Comparison of ENCODE assay signal across 17 mouse cellular contexts in the genomic region with DNA sequence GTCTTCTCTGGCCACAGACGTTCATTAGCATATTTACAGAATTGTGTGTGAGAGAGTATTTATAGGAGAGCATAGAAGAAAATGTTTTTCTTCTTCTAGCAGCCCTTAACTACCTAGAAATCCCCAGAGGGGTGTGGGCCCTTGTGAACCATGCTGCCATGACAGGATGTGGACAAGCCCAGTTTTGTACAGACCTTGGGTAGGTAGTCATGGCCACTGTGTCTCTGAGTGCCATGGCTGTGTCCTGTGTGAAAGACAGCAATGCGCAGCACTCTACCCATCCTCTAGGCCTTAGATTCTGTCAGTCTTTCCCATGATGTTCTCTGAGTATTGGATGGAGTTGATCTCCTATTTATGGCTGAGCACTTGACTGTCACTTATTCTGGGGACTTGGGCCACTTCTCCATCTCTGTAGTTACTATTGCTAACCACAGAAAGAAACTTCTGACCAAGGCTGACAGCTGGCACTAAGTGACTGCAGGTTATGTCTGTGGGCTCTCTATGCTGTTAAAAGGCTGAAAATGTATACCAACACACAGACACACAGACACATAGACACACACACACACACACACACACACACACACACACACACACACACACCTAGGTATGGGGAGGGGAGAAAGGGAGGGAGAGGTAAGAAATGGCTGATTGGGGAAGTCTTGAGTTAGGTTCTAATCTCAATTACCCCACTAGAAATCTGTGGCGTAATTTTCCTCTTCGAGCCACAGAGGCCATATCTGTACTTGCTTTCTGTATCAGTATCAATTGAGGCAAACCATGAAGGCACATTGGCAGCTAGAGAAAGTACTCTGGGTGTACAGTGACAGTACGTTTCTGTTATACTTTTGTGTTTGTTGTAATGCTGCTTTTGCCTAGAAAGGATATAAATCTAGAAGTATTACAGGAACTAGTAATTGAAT. TPM values are rescaled to one million over a fixed set of nuclear protein-coding genes. Genes with fewer than 3 reads are reported as not detected.
DNase-seq lines count a peak whose midpoint lies in the region; ATAC-seq and TF ChIP-seq lines count a peak whose summit lies in the region.
"Had no signal": no experiment of that assay in that cellular context is flagged by ENCODE, and none has a peak within 500 bp of the region (broad histone marks: within the 10 kb centered on the region; RNA-seq: fewer than 3 reads in every experiment).

No protein-coding gene starts in this region.

- H3K4me1 ChIP-seq in MEL (ENCODE audit: control insufficient read depth in 1 of 2, insufficient read depth in 2 of 2, low read length in 2 of 2), result peaks cover 5 to 12% of the 10 kb centered on the region in 2 experiments
- H3K4me1 ChIP-seq in limb, embryonic 10.5 days, result no peaks in the 10 kb centered on the region
- H3K4me1 ChIP-seq in cerebellum, adult 2 months (ENCODE audit: control insufficient read depth, insufficient read depth, low read length), result no peaks in the 10 kb centered on the region
- H3K4me1 ChIP-seq in forebrain, embryonic 10.5 days, result no peaks in the 10 kb centered on the region
- H3K4me1 ChIP-seq: hindbrain, embryonic 13.5 days; kidney, embryonic 15.5 days; neural tube, embryonic 13.5 days had no signal

- no peak overlapping the region for H3K4me3 ChIP-seq in MEL (ENCODE audit: control insufficient read depth in 1 of 2, insufficient read depth in 1 of 2, low read depth in 2 of 2, low read length in 2 of 2)
- no peak overlapping the region for H3K4me3 ChIP-seq in limb, embryonic 10.5 days
- H3K4me3 ChIP-seq in cerebellum, adult 2 months (replicated peaks; ENCODE audit: insufficient read depth, low read depth, low read length), result no peak overlapping the region
- no peak overlapping the region for H3K4me3 ChIP-seq in forebrain, embryonic 10.5 days
- H3K4me3 ChIP-seq: gastrocnemius, adult 2 months; hindbrain, embryonic 13.5 days; kidney, embryonic 15.5 days; neural tube, embryonic 13.5 days had no signal

- H3K79me2 ChIP-seq in MEL (ENCODE audit: control insufficient read depth, insufficient read depth, low read length, poor library complexity), result no peaks in the 10 kb centered on the region

- no peak for TF ChIP-seq RAD21 in MEL (IDR thresholded peaks at IDR 0.05; ENCODE audit: low read depth, low read length)

- no peak overlapping the region for H3K9ac ChIP-seq in MEL (ENCODE audit: control insufficient read depth, low read depth, low read length, poor library complexity, severe bottlenecking)
- H3K9ac ChIP-seq: hindbrain, embryonic 13.5 days; kidney, embryonic 15.5 days; lung, embryonic 14.5 days; neural tube, embryonic 13.5 days had no signal

- ATAC-seq in megakaryocyte, adult 5-6 weeks (ENCODE audit: poor library complexity, severe bottlenecking), result peak; percentile 77
- ATAC-seq: intestine, embryonic 16.5 days had no signal

- peak; percentile 20 to 26 for DNase-seq in spleen, adult 18-20 months
- DNase-seq in spleen, adult 12 weeks (ENCODE audit: low spot score), result no peak
- peak; percentile 58 for DNase-seq in MEL (ENCODE audit: low read depth, low spot score)
- peak; percentile 54 for DNase-seq in splenic B cell, adult 2 months (ENCODE audit: low read depth, low spot score)
- no peak for DNase-seq in limb, embryonic 10.5 days (ENCODE audit: low spot score)
- no peak for DNase-seq in cerebellum, adult 2 months
- no peak for DNase-seq in forebrain, embryonic 10.5 days (ENCODE audit: extremely low spot score, low spot score)
- DNase-seq: cerebellum, postnatal 10 days; gastrocnemius, adult 2 months; heart, adult 11 months; lung, embryonic 14.5 days; lung, postnatal 36 days had no signal

- peaks cover 0 to 23% of the 10 kb centered on the region in 2 experiments; a peak in 2 of 4 replicates for H3K36me3 ChIP-seq in MEL (ENCODE audit: control insufficient read depth in 1 of 2, insufficient read depth in 2 of 2, low read length in 2 of 2)
- no peaks in the 10 kb centered on the region for H3K36me3 ChIP-seq in splenic B cell, adult 2 months (ENCODE audit: control insufficient read depth, insufficient read depth, low read length, poor library complexity, severe bottlenecking)
- no peaks in the 10 kb centered on the region for H3K36me3 ChIP-seq in limb, embryonic 10.5 days
- no peaks in the 10 kb centered on the region for H3K36me3 ChIP-seq in forebrain, embryonic 10.5 days (replicated peaks)
- H3K36me3 ChIP-seq: hindbrain, embryonic 13.5 days; kidney, embryonic 15.5 days; neural tube, embryonic 13.5 days had no signal

- no peak for TF ChIP-seq CTCF in MEL (IDR thresholded peaks at IDR 0.05 in 2 of 3, conservative IDR thresholded peaks at IDR 0.05 in 1 of 3; ENCODE audit: control insufficient read depth in 1 of 3, insufficient read depth in 1 of 3, low read depth in 2 of 3, low read length in 3 of 3, poor library complexity in 1 of 3, severe bottlenecking in 1 of 3)
- TF ChIP-seq CTCF in cerebellum, adult 2 months (IDR thresholded peaks at IDR 0.05; ENCODE audit: borderline replicate concordance, insufficient read depth, low read depth, low read length), result no peak

- no peaks in the 10 kb centered on the region for H3K9me3 ChIP-seq in MEL (replicated peaks; ENCODE audit: insufficient read depth, low read length)
- no peaks in the 10 kb centered on the region for H3K9me3 ChIP-seq in limb, embryonic 10.5 days (replicated peaks)
- no peaks in the 10 kb centered on the region for H3K9me3 ChIP-seq in forebrain, embryonic 10.5 days
- H3K9me3 ChIP-seq: hindbrain, embryonic 13.5 days; kidney, embryonic 15.5 days; neural tube, embryonic 13.5 days had no signal

- H3K27ac ChIP-seq in MEL (ENCODE audit: control insufficient read depth, low read depth, low read length), result no peak overlapping the region
- no peak overlapping the region for H3K27ac ChIP-seq in limb, embryonic 10.5 days
- H3K27ac ChIP-seq in cerebellum, adult 2 months (ENCODE audit: insufficient read depth, low read length), result no peak overlapping the region
- no peak overlapping the region for H3K27ac ChIP-seq in forebrain, embryonic 10.5 days
- H3K27ac ChIP-seq: gastrocnemius, adult 2 months; hindbrain, embryonic 13.5 days; kidney, embryonic 15.5 days; neural tube, embryonic 13.5 days had no signal

- TF ChIP-seq EP300 in MEL (IDR thresholded peaks at IDR 0.05; ENCODE audit: low read depth in 1 of 2, low read length in 2 of 2), result peak in 1 of 2 experiments; percentile 67; a peak in 3 of 4 replicates

- 95% methylated on average over 5 of the region's 5 CpGs for WGBS in limb, embryonic 10.5 days
- 96% methylated on average over 5 of the region's 5 CpGs for WGBS in cerebellum, adult 2 months
- WGBS in forebrain, embryonic 10.5 days, result 90% methylated on average over 5 of the region's 5 CpGs

- no peaks in the 10 kb centered on the region for H3K27me3 ChIP-seq in MEL (ENCODE audit: control insufficient read depth in 1 of 2, insufficient read depth in 2 of 2, low read length in 2 of 2)
- H3K27me3 ChIP-seq in splenic B cell, adult 2 months (ENCODE audit: control insufficient read depth, insufficient read depth, low read length, poor library complexity, severe bottlenecking), result no peaks in the 10 kb centered on the region
- no peaks in the 10 kb centered on the region for H3K27me3 ChIP-seq in limb, embryonic 10.5 days (ENCODE audit: low read depth, poor library complexity, severe bottlenecking)
- no peaks in the 10 kb centered on the region for H3K27me3 ChIP-seq in cerebellum, adult 2 months (ENCODE audit: control insufficient read depth, insufficient read depth, low read length)
- H3K27me3 ChIP-seq in forebrain, embryonic 10.5 days (ENCODE audit: poor library complexity, severe bottlenecking), result no peaks in the 10 kb centered on the region
- H3K27me3 ChIP-seq: hindbrain, embryonic 13.5 days; kidney, embryonic 15.5 days; neural tube, embryonic 13.5 days had no signal

- no peak for TF ChIP-seq POLR2A in MEL (IDR thresholded peaks at IDR 0.05; ENCODE audit: control insufficient read depth in 1 of 2, insufficient read depth in 1 of 2, low read depth in 1 of 2, low read length in 2 of 2, poor library complexity in 1 of 2)
- TF ChIP-seq POLR2A in cerebellum, adult 2 months (IDR thresholded peaks at IDR 0.05; ENCODE audit: borderline replicate concordance, insufficient read depth, low read length), result no peak

TF ChIP-seq in MEL, 35 proteins besides CTCF, POLR2A, EP300 and RAD21:
- TF ChIP-seq MAX (IDR thresholded peaks at IDR 0.05; ENCODE audit: low read length) (0 out of 2 replicates have a peak, but pooled peaks have one; percentile 10), UBTF (IDR thresholded peaks at IDR 0.05; ENCODE audit: borderline replicate concordance, insufficient read depth, low read depth, low read length) (no peak), RCOR1 (IDR thresholded peaks at IDR 0.05; ENCODE audit: low read depth, low read length) (peak; percentile 87), ETS1 (IDR thresholded peaks at IDR 0.05; ENCODE audit: low read depth, low read length) (peak; percentile 35; the same call in 1 of the 2 replicates), MAFK (IDR thresholded peaks at IDR 0.05; ENCODE audit: borderline replicate concordance, low read depth, low read length) (no peak), TCF12 (IDR thresholded peaks at IDR 0.05; ENCODE audit: low read depth, low read length) (peak; percentile 54), GATA1 (IDR thresholded peaks at IDR 0.05; ENCODE audit: low read depth, low read length) (peak; percentile 52), BHLHE40 (IDR thresholded peaks at IDR 0.05; ENCODE audit: borderline replicate concordance, low read depth, low read length) (no peak), NRF1 (IDR thresholded peaks at IDR 0.05; ENCODE audit: insufficient read depth, low read depth, low read length, poor library complexity, severe bottlenecking) (no peak)

RNA-seq across cellular contexts. Expression of a gene that starts 29.0 kb away (rescaled TPM):
- 9.4 and 9.6 TPM in 2 replicates for total RNA-seq in MEL (2012; rRNA removed)
- polyA plus RNA-seq in MEL (2012; ENCODE audit: insufficient read depth in 1 of 2, insufficient read length in 2 of 2, low read depth in 1 of 2, low replicate concordance in 2 of 2, missing spikeins in 1 of 2), result 10 to 100 TPM in 1 of 2 experiments, not detected in 1; 10.5 TPM
- total RNA-seq in megakaryocyte, adult 5-6 weeks (2015), result 12.5 and 12.8 TPM in 2 replicates
- total RNA-seq in megakaryocyte, adult 5-6 weeks (2017), result 7.0 and 9.1 TPM in 2 replicates
- 12.1 and 12.4 TPM in 2 replicates for polyA plus RNA-seq in limb, embryonic 10.5 days (2016; fragmentation: Nextera tagmentation; extraction: Ambion mirVana)
- polyA plus RNA-seq in cerebellum, adult 2 months (2012; rRNA removed), result 12.4 and 14.4 TPM in 2 replicates
- polyA plus RNA-seq in forebrain, embryonic 10.5 days (2016; fragmentation: Nextera tagmentation; extraction: Ambion mirVana), result 10.4 and 10.9 TPM in 2 replicates

Comparison
In these comparisons a context has a peak if more than half of its experiments do, and no peak if none do; other contexts are left out.
1. DNase-seq: peak in spleen, adult 18-20 months (2 of 2), MEL (single experiment) and splenic B cell, adult 2 months (single experiment); none in spleen, adult 12 weeks (single experiment), limb, embryonic 10.5 days (single experiment), cerebellum, adult 2 months (0 of 2) and forebrain, embryonic 10.5 days (single experiment).